Comparison of ENCODE assay signal across 8 mouse cellular contexts in genomic region chr8:94013026-94013612, GRCm38 (mm10). TPM values are rescaled to one million over a fixed set of nuclear protein-coding genes. Genes with fewer than 3 reads are reported as not detected.
DNase-seq lines count a peak whose midpoint lies in the region; ATAC-seq and TF ChIP-seq lines count a peak whose summit lies in the region.

No protein-coding gene starts in this region.

- DNase-seq in embryo, embryonic 11 days = peak; percentile 11
- DNase-seq in embryo, embryonic 10 days (ENCODE audit: low spot score) = no peak
- DNase-seq in testis, postnatal 10 days (ENCODE audit: low spot score) = no peak
- DNase-seq in liver, embryonic 11.5 days (ENCODE audit: low spot score) = no peak
- no peak for DNase-seq in T-cell, adult 2 months (ENCODE audit: low spot score)
- no peak for DNase-seq in thymus, postnatal 10 days (ENCODE audit: low spot score in 2 of 2)

- no peaks in the 10 kb centered on the region; the same call in 1 of the 2 replicates for H3K36me3 ChIP-seq in testis, adult 2 months (ENCODE audit: control insufficient read depth, insufficient read depth, low read length)
- 0 out of 2 replicates have a peak, but pooled peaks cover 2% of the 10 kb centered on the region for H3K36me3 ChIP-seq in liver, embryonic 11.5 days (ENCODE audit: control insufficient read depth, insufficient read depth, low read length)

- peak overlapping the region; percentile 93 for H3K9ac ChIP-seq in liver, embryonic 11.5 days (ENCODE audit: low read depth, low read length)

- peak overlapping the region; percentile 95 for H3K27ac ChIP-seq in testis, adult 2 months (ENCODE audit: control insufficient read depth, insufficient read depth, low read depth, low read length)
- H3K27ac ChIP-seq in liver, embryonic 11.5 days (ENCODE audit: low read depth, low read length) = peak overlapping the region; percentile 95

- H3K4me1 ChIP-seq in testis, adult 2 months (ENCODE audit: control insufficient read depth, insufficient read depth, low read length) = peaks cover 10% of the 10 kb centered on the region
- H3K4me1 ChIP-seq in liver, embryonic 11.5 days (replicated peaks; ENCODE audit: control insufficient read depth, insufficient read depth, low read length) = peaks cover 23% of the 10 kb centered on the region

- 23% methylated on average over 7 of the region's 7 CpGs for WGBS in liver, embryonic 11.5 days

- 0 out of 2 replicates have a peak, but pooled peaks have one; percentile 14 for ATAC-seq in liver, embryonic 11.5 days (replicated peaks; ENCODE audit: low FRiP score)
- ATAC-seq in activated CD4-positive, CD25-positive, alpha-beta regulatory T cell, adult 4 months = no peak

- no peaks in the 10 kb centered on the region for H3K9me3 ChIP-seq in liver, embryonic 11.5 days (ENCODE audit: control insufficient read depth, low read length)

- no peaks in the 10 kb centered on the region for H3K27me3 ChIP-seq in testis, adult 2 months (ENCODE audit: control insufficient read depth, insufficient read depth, low read length)
- no peaks in the 10 kb centered on the region for H3K27me3 ChIP-seq in liver, embryonic 11.5 days (replicated peaks; ENCODE audit: control insufficient read depth, insufficient read depth, low read length)

- H3K4me3 ChIP-seq in testis, adult 2 months (ENCODE audit: control insufficient read depth, low read depth, low read length) = peak overlapping the region; percentile 92
- H3K4me3 ChIP-seq in liver, embryonic 11.5 days (ENCODE audit: low read depth, low read length) = peak overlapping the region; percentile 86

- H3K4me2 ChIP-seq in liver, embryonic 11.5 days = peak overlapping the region; percentile 93

- TF ChIP-seq POLR2A in testis, adult 2 months (IDR thresholded peaks at IDR 0.05; ENCODE audit: control insufficient read depth, low read depth, low read length) = no peak

- TF ChIP-seq CTCF in testis, adult 2 months (IDR thresholded peaks at IDR 0.05; ENCODE audit: control insufficient read depth, insufficient read depth, insufficient replicate concordance, low read depth, low read length) = no peak

RNA-seq across cellular contexts. Expression of gene Amfr, which starts 0.5 kb away (rescaled TPM):
- polyA plus RNA-seq in testis, adult 2 months (2012; rRNA removed) = 78.7 and 82.2 TPM in 2 replicates
- polyA plus RNA-seq in liver, embryonic 11.5 days (2014; fragmentation: Nextera tagmentation; extraction: Ambion mirVana) = 72.4 and 79.8 TPM in 2 replicates
- polyA plus RNA-seq in activated CD4-positive, CD25-positive, alpha-beta regulatory T cell, adult 4 months (2017; shearing (Covaris generic)) = 10 to 100 TPM; 26.2 to 26.6 TPM

RNA-seq across cellular contexts. Expression of gene Nudt21, which starts 23.7 kb away (rescaled TPM):
- 35.1 and 53.0 TPM in 2 replicates for polyA plus RNA-seq in testis, adult 2 months (2012; rRNA removed)
- 156 and 158 TPM in 2 replicates for polyA plus RNA-seq in liver, embryonic 11.5 days (2014; fragmentation: Nextera tagmentation; extraction: Ambion mirVana)
- polyA plus RNA-seq in activated CD4-positive, CD25-positive, alpha-beta regulatory T cell, adult 4 months (2017; shearing (Covaris generic)) = 100 to 1,000 TPM in 1 of 2 experiments, 10 to 100 TPM in 1; 93.4 to 113 TPM

RNA-seq across cellular contexts. Expression of gene Ogfod1, which starts 23.9 kb away (rescaled TPM):
- 5.3 and 8.3 TPM in 2 replicates for polyA plus RNA-seq in testis, adult 2 months (2012; rRNA removed)
- polyA plus RNA-seq in liver, embryonic 11.5 days (2014; fragmentation: Nextera tagmentation; extraction: Ambion mirVana) = 12.2 and 13.2 TPM in 2 replicates
- 10 to 100 TPM; 16.5 to 16.6 TPM for polyA plus RNA-seq in activated CD4-positive, CD25-positive, alpha-beta regulatory T cell, adult 4 months (2017; shearing (Covaris generic))
